Mouse (Mus musculus): Measurements from ENCODE around the gene Fam76a. TPM values are rescaled to one million over a fixed set of nuclear protein-coding genes. Genes with fewer than 3 reads are reported as not detected.

The Fam76a gene
- polyA plus RNA-seq, 1 experiment from 2014 or later, result 47.1 TPM

- DNase-seq (ENCODE audit: low spot score), result no peak
- Histone ChIP-seq H3K9me3 (replicated peaks; ENCODE audit: control insufficient read depth, low read length) (no peaks in the 10 kb centered on the region), H3K4me3 (ENCODE audit: low read depth, low read length) (no peak overlapping the region), H3K27me3 (replicated peaks; ENCODE audit: control insufficient read depth, insufficient read depth, low read length) (no peaks in the 10 kb centered on the region), H3K4me1 (ENCODE audit: control insufficient read depth, insufficient read depth, low read length) (peaks cover 15% of the 10 kb centered on the region), H3K27ac (ENCODE audit: low read depth, low read length) (no peak overlapping the region), H3K9ac (ENCODE audit: low read length) (no peak overlapping the region), H3K4me2 (ENCODE audit: low read length) (no peak overlapping the region), H3K36me3 (ENCODE audit: control insufficient read depth, insufficient read depth, low read length) (no peaks in the 10 kb centered on the region)
- WGBS, result 70% methylated on average over 13 of the region's 13 CpGs
- ATAC-seq, result no peak
Observed at GRCm38 (mm10) chr4:132960864-132961639, 38.7 kb upstream of the Fam76a start.

- Histone ChIP-seq H3K9ac (ENCODE audit: low read length) (no peak overlapping the region), H3K4me3 (ENCODE audit: low read depth, low read length) (no peak overlapping the region), H3K4me2 (ENCODE audit: low read length) (no peak overlapping the region), H3K9me3 (replicated peaks; ENCODE audit: control insufficient read depth, low read length) (no peaks in the 10 kb centered on the region), H3K4me1 (ENCODE audit: control insufficient read depth, insufficient read depth, low read length) (peaks cover 15% of the 10 kb centered on the region), H3K36me3 (ENCODE audit: control insufficient read depth, insufficient read depth, low read length) (no peaks in the 10 kb centered on the region), H3K27ac (ENCODE audit: low read depth, low read length) (no peak overlapping the region), H3K27me3 (replicated peaks; ENCODE audit: control insufficient read depth, insufficient read depth, low read length) (no peaks in the 10 kb centered on the region)
- DNase-seq (ENCODE audit: low spot score) (no peak), ATAC-seq (no peak)
- WGBS, result 72% methylated on average over 5 of the region's 5 CpGs
Observed at GRCm38 (mm10) chr4:132960313-132960712, 38.0 kb upstream of the Fam76a start.

GRCm38 (mm10) chr4:132959679-132960045 lies 37.3 kb upstream of the Fam76a start:
- Histone ChIP-seq H3K36me3 (ENCODE audit: control insufficient read depth, insufficient read depth, low read length) (no peaks in the 10 kb centered on the region), H3K9ac (ENCODE audit: low read length) (no peak overlapping the region), H3K4me2 (ENCODE audit: low read length) (no peak overlapping the region), H3K9me3 (replicated peaks; ENCODE audit: control insufficient read depth, low read length) (no peaks in the 10 kb centered on the region), H3K4me3 (ENCODE audit: low read depth, low read length) (no peak overlapping the region), H3K27me3 (replicated peaks; ENCODE audit: control insufficient read depth, insufficient read depth, low read length) (no peaks in the 10 kb centered on the region), H3K27ac (ENCODE audit: low read depth, low read length) (peak overlapping the region; percentile 70; the same call in 1 of the 2 replicates), H3K4me1 (ENCODE audit: control insufficient read depth, insufficient read depth, low read length) (peaks cover 15% of the 10 kb centered on the region)
- no peak for DNase-seq (ENCODE audit: low spot score)
- ATAC-seq, result no peak
- 60% methylated on average over 3 of the region's 3 CpGs for WGBS

GRCm38 (mm10) chr4:132958741-132959678 lies 36.7 kb upstream of the Fam76a start:
- Histone ChIP-seq H3K36me3 (ENCODE audit: control insufficient read depth, insufficient read depth, low read length) (no peaks in the 10 kb centered on the region), H3K9ac (ENCODE audit: low read length) (no peak overlapping the region), H3K4me2 (ENCODE audit: low read length) (no peak overlapping the region), H3K27me3 (replicated peaks; ENCODE audit: control insufficient read depth, insufficient read depth, low read length) (no peaks in the 10 kb centered on the region), H3K27ac (ENCODE audit: low read depth, low read length) (peak overlapping the region; percentile 70), H3K4me1 (ENCODE audit: control insufficient read depth, insufficient read depth, low read length) (peaks cover 12% of the 10 kb centered on the region), H3K9me3 (replicated peaks; ENCODE audit: control insufficient read depth, low read length) (no peaks in the 10 kb centered on the region), H3K4me3 (ENCODE audit: low read depth, low read length) (no peak overlapping the region)
- ATAC-seq (peak; percentile 75; the same call in 1 of the 2 replicates), DNase-seq (ENCODE audit: low spot score) (peak; percentile 75)
- WGBS, result 2% methylated on average over 10 of the region's 10 CpGs

- no peak overlapping the region for H3K4me3 ChIP-seq (ENCODE audit: low read depth, low read length)
- H3K27ac ChIP-seq (ENCODE audit: low read depth, low read length), result no peak overlapping the region
- H3K36me3 ChIP-seq (ENCODE audit: control insufficient read depth, insufficient read depth, low read length), result no peaks in the 10 kb centered on the region
- H3K27me3 ChIP-seq (replicated peaks; ENCODE audit: control insufficient read depth, insufficient read depth, low read length), result no peaks in the 10 kb centered on the region
- 29% methylated on average over 2 of the region's 2 CpGs for WGBS
- no peaks in the 10 kb centered on the region for H3K9me3 ChIP-seq (replicated peaks; ENCODE audit: control insufficient read depth, low read length)
- DNase-seq (ENCODE audit: low spot score) (no peak), ATAC-seq (no peak)
- H3K4me2 ChIP-seq (ENCODE audit: low read length), result no peak overlapping the region
- no peak overlapping the region for H3K9ac ChIP-seq (ENCODE audit: low read length)
- peaks cover 9% of the 10 kb centered on the region for H3K4me1 ChIP-seq (ENCODE audit: control insufficient read depth, insufficient read depth, low read length)
Observed at GRCm38 (mm10) chr4:132955395-132955791, 33.0 kb upstream of the Fam76a start.

GRCm38 (mm10) chr4:132954530-132955394 lies 32.4 kb upstream of the Fam76a start:
- H3K9ac ChIP-seq (ENCODE audit: low read length), result no peak overlapping the region
- no peaks in the 10 kb centered on the region for H3K9me3 ChIP-seq (replicated peaks; ENCODE audit: control insufficient read depth, low read length)
- no peak overlapping the region for H3K4me2 ChIP-seq (ENCODE audit: low read length)
- H3K27me3 ChIP-seq (replicated peaks; ENCODE audit: control insufficient read depth, insufficient read depth, low read length), result no peaks in the 10 kb centered on the region
- ATAC-seq (no peak), DNase-seq (ENCODE audit: low spot score) (no peak)
- no peak overlapping the region for H3K4me3 ChIP-seq (ENCODE audit: low read depth, low read length)
- 62% methylated on average over 7 of the region's 7 CpGs for WGBS
- H3K4me1 ChIP-seq (ENCODE audit: control insufficient read depth, insufficient read depth, low read length), result peaks cover 9% of the 10 kb centered on the region
- H3K27ac ChIP-seq (ENCODE audit: low read depth, low read length), result no peak overlapping the region
- H3K36me3 ChIP-seq (ENCODE audit: control insufficient read depth, insufficient read depth, low read length), result no peaks in the 10 kb centered on the region

- Histone ChIP-seq H3K27me3 (replicated peaks; ENCODE audit: control insufficient read depth, insufficient read depth, low read length) (no peaks in the 10 kb centered on the region), H3K4me2 (ENCODE audit: low read length) (no peak overlapping the region), H3K27ac (ENCODE audit: low read depth, low read length) (no peak overlapping the region), H3K9ac (ENCODE audit: low read length) (no peak overlapping the region), H3K36me3 (ENCODE audit: control insufficient read depth, insufficient read depth, low read length) (no peaks in the 10 kb centered on the region), H3K4me1 (ENCODE audit: control insufficient read depth, insufficient read depth, low read length) (peaks cover 4% of the 10 kb centered on the region), H3K4me3 (ENCODE audit: low read depth, low read length) (no peak overlapping the region), H3K9me3 (replicated peaks; ENCODE audit: control insufficient read depth, low read length) (no peaks in the 10 kb centered on the region)
- 61% methylated on average over 2 of the region's 2 CpGs for WGBS
- ATAC-seq (no peak), DNase-seq (ENCODE audit: low spot score) (no peak)
Observed at GRCm38 (mm10) chr4:132950999-132951398, 28.6 kb upstream of the Fam76a start.

GRCm38 (mm10) chr4:132949882-132950532 lies 27.6 kb upstream of the Fam76a start:
- DNase-seq (ENCODE audit: low spot score) (peak; percentile 34), ATAC-seq (no peak)
- Histone ChIP-seq H3K4me2 (ENCODE audit: low read length) (peak overlapping the region; percentile 27; the same call in 1 of the 2 replicates), H3K36me3 (ENCODE audit: control insufficient read depth, insufficient read depth, low read length) (no peaks in the 10 kb centered on the region), H3K27me3 (replicated peaks; ENCODE audit: control insufficient read depth, insufficient read depth, low read length) (no peaks in the 10 kb centered on the region), H3K4me1 (ENCODE audit: control insufficient read depth, insufficient read depth, low read length) (peaks cover 8% of the 10 kb centered on the region), H3K4me3 (ENCODE audit: low read depth, low read length) (no peak overlapping the region), H3K9me3 (replicated peaks; ENCODE audit: control insufficient read depth, low read length) (no peaks in the 10 kb centered on the region), H3K9ac (ENCODE audit: low read length) (no peak overlapping the region), H3K27ac (ENCODE audit: low read depth, low read length) (no peak overlapping the region)
- WGBS, result 20% methylated on average over 24 of the region's 24 CpGs

Measured in forebrain, embryonic 14.5 days (tissue).